Mouse (Mus musculus) CH12.LX (cell line): ENCODE data around the gene Elf5. TPM values are rescaled to one million over a fixed set of nuclear protein-coding genes. Genes with fewer than 3 reads are reported as not detected.

Experiments used
- DNase-seq: peaks from one replicate; pipeline ENCODE4 v3.0.0-alpha.2; 2013; ENCODE audit errors: extremely low read depth
- H3K27ac ChIP-seq: 2 replicates; pipeline ENCODE4 v1.5.1; 2012; ENCODE audit warnings: low read depth, mild to moderate bottlenecking, control low read depth, moderate library complexity; ENCODE audit not compliant: insufficient read depth
- H3K27me3 ChIP-seq: replicated peaks from 2 replicates; pipeline ENCODE3; 2012; ENCODE audit warnings: inconsistent platforms
- H3K36me3 ChIP-seq, 2 experiments: replicated peaks in 1 of 2; 2 replicates each; pipeline versions ENCODE3 to v1.6.1; 2012; ENCODE audit warnings: inconsistent platforms in 1 of 2, low read length in 1 of 2, mild to moderate bottlenecking in 1 of 2, mixed read lengths in 1 of 2, moderate library complexity in 1 of 2; ENCODE audit not compliant: control insufficient read depth in 1 of 2, insufficient read depth in 1 of 2
- H3K4me1 ChIP-seq, 2 experiments: 2 replicates each; pipeline ENCODE4 v1.6.1; 2012; ENCODE audit warnings: inconsistent platforms in 1 of 2, moderate library complexity in 1 of 2; ENCODE audit not compliant: insufficient read depth in 2 of 2, control insufficient read depth in 1 of 2
- H3K4me2 ChIP-seq: 2 replicates; pipeline ENCODE4 v1.6.1; 2012; ENCODE audit warnings: low read depth, mild to moderate bottlenecking, control low read depth; ENCODE audit not compliant: poor library complexity, insufficient read depth, severe bottlenecking
- H3K4me3 ChIP-seq, 3 experiments: fragments of 150-350 bp in 1 of 3; sonication (generic) in 1 of 3; replicated peaks in 1 of 3; 2 replicates each; pipeline versions ENCODE3 to v1.5.1; 2011 to 2012; ENCODE audit warnings: low read depth in 2 of 3, low read length in 2 of 3, mild to moderate bottlenecking in 2 of 3, moderate library complexity in 2 of 3, control low read depth in 1 of 3, improper control_type of control experiment in 1 of 3, inconsistent platforms in 1 of 3, mixed read lengths in 1 of 3; ENCODE audit not compliant: poor library complexity in 1 of 3
- H3K79me2 ChIP-seq: replicated peaks from 2 replicates; pipeline ENCODE4 v1.6.1; 2012; ENCODE audit warnings: mild to moderate bottlenecking, moderate library complexity; ENCODE audit not compliant: control insufficient read depth, poor library complexity, insufficient read depth, severe bottlenecking; ENCODE audit errors: extremely low read depth
- H3K9ac ChIP-seq: 2 replicates; pipeline ENCODE4 v1.6.1; 2012; ENCODE audit warnings: low read depth, mild to moderate bottlenecking, control low read depth, moderate library complexity; ENCODE audit not compliant: insufficient read depth
- H3K9me3 ChIP-seq: replicated peaks from 2 replicates; pipeline ENCODE3; 2012; ENCODE audit warnings: low read length, inconsistent platforms, mixed read lengths
- BHLHE40 ChIP-seq: IDR thresholded peaks from 2 replicates; pipeline ENCODE4 v1.6.1; 2011; ENCODE audit warnings: mild to moderate bottlenecking, low read depth, low read length, improper control_type of control experiment
- CHD2 ChIP-seq: IDR thresholded peaks from 2 replicates; pipeline ENCODE4 v1.6.1; 2011; ENCODE audit warnings: low read length, improper control_type of control experiment
- CTCF ChIP-seq, 2 experiments: IDR thresholded peaks in 1 of 2; conservative IDR thresholded peaks in 1 of 2; 2 replicates each; pipeline ENCODE4 v1.5.1; 2011 to 2012; ENCODE audit warnings: low read depth in 2 of 2, low read length in 2 of 2, improper control_type of control experiment in 1 of 2, inconsistent platforms in 1 of 2, mild to moderate bottlenecking in 1 of 2, moderate library complexity in 1 of 2
- JUND ChIP-seq: conservative IDR thresholded peaks from 2 replicates; pipeline ENCODE4 v1.6.1; 2011; ENCODE audit warnings: low read depth, low read length, improper control_type of control experiment
- KAT2A ChIP-seq: IDR thresholded peaks from 2 replicates; pipeline ENCODE4 v1.6.1; 2012; ENCODE audit warnings: low read length, improper control_type of control experiment, inconsistent platforms; ENCODE audit not compliant: insufficient replicate concordance
- MAX ChIP-seq: IDR thresholded peaks from 2 replicates; pipeline ENCODE4 v1.6.1; 2011; ENCODE audit warnings: low read length, improper control_type of control experiment
- MXI1 ChIP-seq: IDR thresholded peaks from 2 replicates; pipeline ENCODE4 v1.6.1; 2011; ENCODE audit warnings: mild to moderate bottlenecking, low read depth, low read length, improper control_type of control experiment
- MYC ChIP-seq: IDR thresholded peaks from 2 replicates; pipeline ENCODE4 v1.6.1; 2011; ENCODE audit warnings: low read depth, mild to moderate bottlenecking, improper control_type of control experiment, low read length
- NELFE ChIP-seq: IDR thresholded peaks from 2 replicates; pipeline ENCODE4 v1.6.1; 2011; ENCODE audit warnings: low read depth, low read length, improper control_type of control experiment
- PAX5 ChIP-seq: IDR thresholded peaks from 2 replicates; pipeline ENCODE4 v1.6.1; 2012; ENCODE audit warnings: low read length, inconsistent platforms, mixed read lengths
- POLR2AphosphoS2 ChIP-seq: IDR thresholded peaks from 2 replicates; pipeline ENCODE4 v1.6.1; 2011; ENCODE audit warnings: low read depth, low read length, improper control_type of control experiment
- RCOR1 ChIP-seq: conservative IDR thresholded peaks from 2 replicates; pipeline ENCODE4 v1.6.1; 2012; ENCODE audit warnings: low read depth, mild to moderate bottlenecking, inconsistent platforms, low read length, improper control_type of control experiment
- SMC3 ChIP-seq: IDR thresholded peaks from 2 replicates; pipeline ENCODE4 v1.6.1; 2011; ENCODE audit warnings: low read depth, low read length, improper control_type of control experiment
- TBP ChIP-seq: conservative IDR thresholded peaks from 2 replicates; pipeline ENCODE4 v1.6.1; 2011; ENCODE audit warnings: low read depth, low read length, improper control_type of control experiment
- TCF12 ChIP-seq: IDR thresholded peaks from 2 replicates; pipeline ENCODE4 v1.6.1; 2014; ENCODE audit warnings: low read depth, mild to moderate bottlenecking, inconsistent platforms, low read length, improper control_type of control experiment
- ZC3H11A ChIP-seq: IDR thresholded peaks from 2 replicates; pipeline ENCODE4 v1.6.1; 2012; ENCODE audit warnings: low read depth, mild to moderate bottlenecking, inconsistent platforms, low read length, improper control_type of control experiment
- ZKSCAN1 ChIP-seq: IDR thresholded peaks from 2 replicates; pipeline ENCODE4 v1.6.1; 2012; ENCODE audit warnings: low read depth, inconsistent platforms, low read length, improper control_type of control experiment, borderline replicate concordance
- ZNF384 ChIP-seq: IDR thresholded peaks from 2 replicates; pipeline ENCODE4 v1.6.1; 2012; ENCODE audit warnings: low read depth, low read length, improper control_type of control experiment, inconsistent platforms
- dilution Hi-C: fragments of 300-500 bp; cut with MboI; formaldehyde crosslinking; loops from 2 replicates; pipeline ENCODE4 v1.14.3; 2020; ENCODE audit warnings: low sequenced_read_pairs; ENCODE audit not compliant: extremely low pct_unique_long_range_greater_than_20kb, extremely low pct_ligation_motif_present
- in situ Hi-C: fragments of 300-500 bp; cut with MboI; formaldehyde crosslinking; loops from 3 replicates; pipeline ENCODE4 v1.14.3; 2019; ENCODE audit warnings: low sequenced_read_pairs, low pct_ligation_motif_present, low pct_unique_long_range_greater_than_20kb, mixed read lengths
- polyA plus RNA-seq: library from polyadenylated mRNA; unstranded; fragments of >175 nt; gene quantifications from 2 replicates; pipeline ENCODE4 v1.2.1, GENCODE M21; 2012; ENCODE audit warnings: low read depth; ENCODE audit not compliant: insufficient read length
- total RNA-seq, 2 experiments: library from RNA; depleted of rRNA; stranded (reverse); fragments of 300-350 nt in 1 of 2; fragments of >200 nt in 1 of 2; gene quantifications; 2 replicates each; pipeline ENCODE4 v1.2.3; 2012 to 2014

Elf5 gene
- total and polyA plus RNA-seq, 3 experiments, result not detected

DNA sequence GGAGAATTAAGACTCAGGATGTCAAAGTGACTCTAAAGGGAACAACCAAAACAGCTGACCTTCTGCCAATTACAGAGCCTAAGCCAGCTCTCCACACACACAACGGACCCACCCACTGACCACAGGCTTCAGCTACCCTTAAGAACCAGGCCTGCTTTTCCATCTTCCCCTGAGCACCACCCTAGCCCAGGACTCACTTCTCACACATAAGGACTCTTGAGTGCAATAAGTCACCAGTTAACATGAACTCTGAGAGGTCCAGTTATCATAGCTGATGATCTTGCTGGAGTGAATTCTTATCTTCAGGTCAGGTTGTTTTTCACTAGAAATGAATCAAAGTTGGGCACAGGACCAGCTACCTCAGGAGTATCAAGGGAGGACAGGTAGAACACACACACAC, 23.6 kb upstream of the Elf5 start:
- no peak for DNase-seq
- no peaks in the 10 kb centered on the region for H3K27me3 ChIP-seq
- no peak overlapping the region for H3K9ac ChIP-seq
- no peak for TF ChIP-seq SMC3
- no peak for TF ChIP-seq CHD2
- TF ChIP-seq TBP, result no peak
- no peak for TF ChIP-seq MXI1
- TF ChIP-seq KAT2A, result no peak
- no peak for TF ChIP-seq NELFE
- TF ChIP-seq MYC, result no peak
- TF ChIP-seq RCOR1, result no peak
- TF ChIP-seq ZC3H11A, result no peak
- TF ChIP-seq CTCF (conservative IDR thresholded peaks at IDR 0.05 in 1 of 2, IDR thresholded peaks at IDR 0.05 in 1 of 2; ENCODE audit: low read depth in 2 of 2, low read length in 2 of 2), result no peak
- H3K4me2 ChIP-seq, result no peak overlapping the region
- dilution Hi-C loops, result no loop called here
- in situ Hi-C loops, result no loop called here
- H3K27ac ChIP-seq, result no peak overlapping the region
- no peaks in the 10 kb centered on the region for H3K36me3 ChIP-seq
- H3K9me3 ChIP-seq, result no peaks in the 10 kb centered on the region
- no peak overlapping the region for H3K4me3 ChIP-seq
- peaks cover 0 to 2% of the 10 kb centered on the region in 2 experiments; a peak in 2 of 4 replicates for H3K4me1 ChIP-seq
- H3K79me2 ChIP-seq, result no peaks in the 10 kb centered on the region

DNA sequence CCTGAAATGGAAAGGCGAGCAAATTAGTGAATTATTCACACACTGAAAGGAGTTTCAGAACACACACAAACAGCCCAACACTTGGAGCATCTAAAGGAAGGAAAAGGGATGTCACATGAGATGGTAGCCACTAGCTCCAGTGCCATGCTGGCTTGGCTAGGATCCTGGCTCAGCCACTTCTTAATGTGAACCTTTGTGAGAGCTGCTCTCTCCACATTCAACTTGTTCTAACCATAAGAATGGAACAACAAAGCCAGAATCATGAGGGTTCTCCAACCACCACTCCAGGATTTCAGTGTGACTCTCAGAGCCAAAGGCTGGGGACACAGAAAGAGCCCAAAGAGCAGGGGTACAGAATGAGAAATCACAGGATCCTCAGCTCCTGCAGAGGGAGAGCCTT, 23.2 kb upstream of the Elf5 start:
- Histone ChIP-seq H3K9ac (no peak overlapping the region), H3K27ac (no peak overlapping the region), H3K4me2 (no peak overlapping the region), H3K79me2 (no peaks in the 10 kb centered on the region), H3K9me3 (no peaks in the 10 kb centered on the region), H3K4me1 (no peaks in the 10 kb centered on the region), H3K27me3 (no peaks in the 10 kb centered on the region), H3K4me3 (no peak overlapping the region), H3K36me3 (no peaks in the 10 kb centered on the region)
- no peak for DNase-seq
- in situ Hi-C loops, result no loop called here
- dilution Hi-C loops, result no loop called here
- TF ChIP-seq JUND, result no peak
- no peak for TF ChIP-seq POLR2AphosphoS2

DNA sequence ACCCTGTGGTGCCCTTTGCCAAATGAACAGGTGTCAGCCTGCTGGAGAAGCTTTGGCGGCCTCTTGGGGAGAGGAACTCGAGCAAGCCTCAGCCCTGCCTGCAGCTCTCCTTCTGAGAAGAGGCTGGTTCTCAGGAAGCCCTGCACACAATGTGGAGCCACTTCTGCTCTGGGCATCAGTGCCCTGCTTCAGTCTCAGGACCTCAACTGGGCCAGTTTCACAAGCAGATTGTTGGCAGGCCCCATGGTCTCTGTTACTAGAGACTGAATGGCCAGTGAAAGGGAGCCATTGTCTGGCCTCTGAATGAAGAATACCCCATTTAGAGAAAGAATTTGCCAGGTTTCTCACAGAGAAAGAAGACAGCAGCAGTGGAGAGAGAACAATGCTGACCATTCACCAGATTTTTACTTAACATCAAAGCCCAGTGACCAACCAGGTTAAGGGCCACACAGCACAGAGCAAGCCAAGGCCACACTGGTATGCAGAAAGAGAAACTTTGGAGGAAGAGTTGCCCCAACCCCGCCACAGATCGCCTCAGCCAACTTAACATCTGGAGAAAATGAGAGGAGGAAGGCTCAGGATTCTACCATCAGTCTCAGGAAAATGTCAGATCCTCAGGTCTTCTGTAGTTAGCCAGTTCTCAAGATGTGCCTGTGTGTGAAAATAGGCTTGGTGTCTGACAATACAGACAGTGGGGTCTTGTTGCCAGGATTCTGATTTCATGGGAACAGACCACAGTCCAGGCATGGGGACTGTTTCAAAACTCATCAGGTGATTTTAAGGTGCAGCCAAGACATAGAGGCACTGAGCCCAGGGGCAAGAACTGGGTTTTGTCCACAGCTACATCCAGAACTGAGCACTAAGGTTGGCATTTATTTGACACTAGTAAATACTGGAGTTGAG, 21.2 kb upstream of the Elf5 start:
- H3K4me1 ChIP-seq, result no peaks in the 10 kb centered on the region
- H3K36me3 ChIP-seq, result no peaks in the 10 kb centered on the region
- no peak for DNase-seq
- in situ Hi-C loops, result no loop called here
- H3K27me3 ChIP-seq, result no peaks in the 10 kb centered on the region
- dilution Hi-C loops, result no loop called here
- H3K4me2 ChIP-seq, result no peak overlapping the region
- H3K4me3 ChIP-seq, result no peak overlapping the region
- no peak for TF ChIP-seq TBP
- no peak for TF ChIP-seq NELFE
- no peak for TF ChIP-seq TCF12
- TF ChIP-seq MAX, result no peak
- TF ChIP-seq RCOR1, result no peak
- no peak for TF ChIP-seq PAX5
- no peak for TF ChIP-seq ZKSCAN1
- no peak for TF ChIP-seq CHD2
- no peak for TF ChIP-seq BHLHE40
- TF ChIP-seq ZNF384, result no peak
- TF ChIP-seq, all 38 proteins: peak for 0
- Histone ChIP-seq H3K79me2 (no peaks in the 10 kb centered on the region), H3K27ac (no peak overlapping the region), H3K9me3 (no peaks in the 10 kb centered on the region), H3K9ac (no peak overlapping the region)
